Mouse (Mus musculus): Measurements from ENCODE around the gene Zfp512b. TPM values are rescaled to one million over a fixed set of nuclear protein-coding genes. Genes with fewer than 3 reads are reported as not detected.

Gene Zfp512b
- polyA plus RNA-seq, 1 experiment from 2014 or later, result 111 TPM

GRCm38 (mm10) chr2:181578790-181579618 is 13.6 kb downstream of the Zfp512b start:
- Histone ChIP-seq H3K4me1 (peaks cover 46% of the 10 kb centered on the region), H3K27me3 (replicated peaks) (no peaks in the 10 kb centered on the region), H3K9ac (no peak overlapping the region), H3K4me3 (no peak overlapping the region), H3K9me3 (no peaks in the 10 kb centered on the region), H3K27ac (no peak overlapping the region), H3K4me2 (no peak overlapping the region), H3K36me3 (replicated peaks) (peaks cover 10% of the 10 kb centered on the region; the same call in 1 of the 2 replicates)
- no peak for ATAC-seq (replicated peaks)
- WGBS, result 72% methylated on average over 5 of the region's 5 CpGs

DNA sequence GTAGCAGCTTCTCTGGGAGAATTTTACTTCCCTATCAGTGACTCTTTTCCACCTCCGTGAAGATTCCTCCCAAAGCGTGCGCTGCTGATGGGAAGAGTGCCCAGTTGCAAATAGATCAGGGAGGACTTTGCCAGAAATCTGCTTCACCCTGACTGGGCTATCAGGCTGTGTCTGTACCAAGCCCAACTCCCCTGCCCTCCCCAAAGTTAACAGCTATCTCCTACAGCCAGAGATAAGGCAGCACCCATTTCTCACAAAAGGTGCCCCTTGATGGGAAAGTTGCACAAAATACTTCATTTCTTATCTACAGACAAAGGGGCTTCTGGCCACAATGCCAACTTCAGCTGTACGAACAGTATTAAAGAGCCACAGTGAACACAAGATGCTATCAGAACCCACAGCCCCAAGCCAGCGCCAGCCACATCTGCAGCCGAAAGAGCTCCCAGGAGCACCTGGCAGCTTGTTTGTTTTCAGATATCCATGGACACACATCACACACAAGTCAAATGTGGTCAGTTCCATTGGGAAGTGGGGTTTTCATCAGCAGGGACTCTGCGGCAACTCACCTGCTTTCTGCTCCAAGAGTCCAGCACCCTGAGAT is 14.5 kb downstream of the Zfp512b start:
- no peak overlapping the region for H3K9ac ChIP-seq
- peaks cover 6% of the 10 kb centered on the region; the same call in 1 of the 2 replicates for H3K36me3 ChIP-seq (replicated peaks)
- no peak overlapping the region for H3K4me2 ChIP-seq
- no peak overlapping the region for H3K4me3 ChIP-seq
- no peak for ATAC-seq (replicated peaks)
- H3K4me1 ChIP-seq, result peaks cover 46% of the 10 kb centered on the region
- H3K27ac ChIP-seq, result no peak overlapping the region
- H3K27me3 ChIP-seq (replicated peaks), result no peaks in the 10 kb centered on the region
- no peaks in the 10 kb centered on the region for H3K9me3 ChIP-seq
- 82% methylated on average over 7 of the region's 7 CpGs for WGBS

DNA sequence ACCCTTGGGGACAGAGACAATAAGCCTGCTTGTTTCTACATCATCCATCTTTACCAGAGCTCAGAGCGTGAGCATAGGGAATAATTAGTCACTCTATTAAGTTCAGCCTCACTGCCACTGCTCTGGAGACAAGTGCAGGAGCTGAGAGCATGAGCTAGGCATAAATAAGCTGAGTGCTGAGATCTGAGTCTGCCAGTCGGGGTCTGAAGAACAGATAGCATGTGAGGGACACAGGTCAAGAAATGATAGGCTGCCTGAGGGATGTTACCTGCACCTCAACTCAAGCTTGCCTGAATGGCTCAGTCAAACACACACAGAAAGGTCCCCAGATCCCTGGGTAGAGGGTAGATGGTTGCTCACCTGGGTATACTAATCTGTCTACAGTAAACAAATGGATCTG is 15.5 kb downstream of the Zfp512b start:
- Histone ChIP-seq H3K4me1 (peaks cover 42% of the 10 kb centered on the region), H3K9ac (no peak overlapping the region), H3K36me3 (replicated peaks) (no peaks in the 10 kb centered on the region), H3K4me3 (no peak overlapping the region), H3K4me2 (no peak overlapping the region), H3K9me3 (no peaks in the 10 kb centered on the region), H3K27me3 (replicated peaks) (no peaks in the 10 kb centered on the region), H3K27ac (no peak overlapping the region)
- 71% methylated on average over 2 of the region's 2 CpGs for WGBS
- no peak for ATAC-seq (replicated peaks)

GRCm38 (mm10) chr2:181576613-181577012 is 16.0 kb downstream of the Zfp512b start:
- Histone ChIP-seq H3K27me3 (replicated peaks) (no peaks in the 10 kb centered on the region), H3K27ac (no peak overlapping the region), H3K9ac (no peak overlapping the region), H3K4me3 (no peak overlapping the region), H3K9me3 (no peaks in the 10 kb centered on the region), H3K4me2 (no peak overlapping the region), H3K36me3 (replicated peaks) (no peaks in the 10 kb centered on the region), H3K4me1 (peaks cover 37% of the 10 kb centered on the region)
- no peak for ATAC-seq (replicated peaks)
- WGBS, result 96% methylated on average over 2 of the region's 2 CpGs

- WGBS, result 94% methylated on average over 7 of the region's 7 CpGs
- Histone ChIP-seq H3K9ac (no peak overlapping the region), H3K36me3 (replicated peaks) (no peaks in the 10 kb centered on the region), H3K4me2 (no peak overlapping the region), H3K27ac (no peak overlapping the region), H3K27me3 (replicated peaks) (no peaks in the 10 kb centered on the region), H3K4me3 (no peak overlapping the region), H3K4me1 (peaks cover 28% of the 10 kb centered on the region), H3K9me3 (no peaks in the 10 kb centered on the region)
- no peak for ATAC-seq (replicated peaks)
These were observed 17.6 kb downstream of the Zfp512b start for GRCm38 (mm10) chr2:181574921-181575545.

- Histone ChIP-seq H3K4me1 (peaks cover 18% of the 10 kb centered on the region), H3K4me2 (no peak overlapping the region), H3K9me3 (no peaks in the 10 kb centered on the region), H3K27me3 (replicated peaks) (no peaks in the 10 kb centered on the region), H3K4me3 (no peak overlapping the region), H3K27ac (no peak overlapping the region), H3K9ac (no peak overlapping the region), H3K36me3 (replicated peaks) (no peaks in the 10 kb centered on the region)
- ATAC-seq (replicated peaks), result no peak
- WGBS, result 92% methylated on average over 9 of the region's 9 CpGs
These were observed 18.6 kb downstream of the Zfp512b start for GRCm38 (mm10) chr2:181573961-181574360.

GRCm38 (mm10) chr2:181572921-181573920 is 19.4 kb downstream of the Zfp512b start:
- Histone ChIP-seq H3K4me2 (no peak overlapping the region), H3K36me3 (replicated peaks) (no peaks in the 10 kb centered on the region)
- 93% methylated on average over 15 of the region's 15 CpGs for WGBS

DNA sequence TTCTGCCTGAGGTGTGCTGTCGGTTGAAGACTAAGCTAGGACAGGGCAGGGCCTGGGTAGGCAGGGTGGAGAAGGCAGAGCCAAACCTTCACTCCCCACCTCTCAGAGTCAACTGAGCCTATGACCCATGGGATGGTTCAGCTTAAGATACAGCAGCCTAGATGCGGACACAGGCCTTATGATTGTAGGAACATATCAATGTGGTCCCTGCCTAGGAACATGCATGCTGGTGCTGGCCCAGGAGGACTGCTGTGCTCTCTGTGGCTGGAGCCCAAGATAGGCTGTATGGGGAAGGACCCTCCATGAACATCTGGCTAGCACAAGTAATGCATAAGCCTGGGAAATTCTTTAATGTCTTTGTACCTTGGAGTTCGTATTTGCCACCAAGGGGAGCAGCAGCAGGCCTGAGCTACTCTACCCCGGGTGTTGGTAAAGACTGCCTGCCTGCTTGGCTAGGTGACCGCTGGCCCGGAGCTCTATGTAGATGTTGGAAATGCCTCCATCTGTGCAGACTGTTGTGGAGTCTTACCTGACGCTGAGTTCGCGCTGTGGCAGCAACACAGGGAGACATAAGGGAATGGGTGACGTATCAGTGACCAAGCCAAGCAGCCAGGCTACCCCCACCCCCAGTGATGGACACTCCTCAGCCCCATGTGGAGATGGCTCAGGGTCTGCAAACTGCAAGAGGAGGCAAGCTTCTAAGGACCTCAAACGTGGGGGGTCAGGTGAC is 20.5 kb downstream of the Zfp512b start:
- WGBS, result 92% methylated on average over 11 of the region's 11 CpGs
- no peak for ATAC-seq (replicated peaks)
- no peak overlapping the region for H3K9ac ChIP-seq
- no peaks in the 10 kb centered on the region for H3K27me3 ChIP-seq (replicated peaks)
- 0 out of 2 replicates have a peak, but pooled peaks cover 1% of the 10 kb centered on the region for H3K4me1 ChIP-seq
- H3K9me3 ChIP-seq, result no peaks in the 10 kb centered on the region
- H3K4me2 ChIP-seq, result no peak overlapping the region
- H3K36me3 ChIP-seq (replicated peaks), result no peaks in the 10 kb centered on the region
- H3K27ac ChIP-seq, result no peak overlapping the region
- H3K4me3 ChIP-seq, result no peak overlapping the region

More at GRCm38 (mm10) chr2:181572921-181573920, 19.4 kb downstream of the Zfp512b start:
- Histone ChIP-seq H3K27me3 (replicated peaks) (no peaks in the 10 kb centered on the region), H3K9me3 (no peaks in the 10 kb centered on the region), H3K4me1 (peaks cover 11% of the 10 kb centered on the region; the same call in 1 of the 2 replicates), H3K27ac (no peak overlapping the region), H3K9ac (no peak overlapping the region), H3K4me3 (no peak overlapping the region)
- ATAC-seq (replicated peaks), result no peak

DNA sequence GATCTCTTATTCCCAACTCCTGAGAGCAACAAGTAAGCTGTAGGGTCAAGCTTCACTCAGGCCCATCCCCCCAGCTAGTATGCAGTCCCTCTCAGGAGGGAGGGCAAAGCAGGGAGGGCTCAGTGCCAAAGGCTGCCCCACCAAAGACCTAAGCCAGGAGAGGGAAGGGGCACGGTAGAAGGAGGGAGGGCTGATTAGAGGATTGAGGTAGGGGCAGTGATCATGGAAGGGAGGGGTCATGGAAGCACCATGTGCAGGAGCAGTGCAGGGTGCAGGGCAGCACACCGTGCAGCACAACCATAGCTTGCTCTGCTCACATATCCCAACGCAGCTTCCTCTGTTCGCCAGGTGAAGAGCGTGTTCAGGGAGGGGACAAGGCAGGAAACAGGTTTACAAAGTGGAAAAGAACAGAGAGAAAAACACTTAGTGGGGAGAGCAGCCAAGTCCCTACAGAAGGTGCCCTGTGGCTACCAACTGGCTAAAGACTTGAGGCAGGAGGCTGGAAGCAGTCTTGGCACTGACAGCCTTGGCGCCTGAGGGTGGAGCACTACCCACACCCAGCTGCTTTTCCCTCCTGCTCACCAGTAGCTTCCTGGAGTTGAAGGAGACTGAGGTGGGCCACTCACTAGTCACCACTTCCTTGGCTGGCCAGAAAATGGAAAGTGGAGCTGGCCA is 21.5 kb downstream of the Zfp512b start:
- Histone ChIP-seq H3K36me3 (replicated peaks) (no peaks in the 10 kb centered on the region), H3K9ac (no peak overlapping the region), H3K4me3 (no peak overlapping the region), H3K9me3 (no peaks in the 10 kb centered on the region), H3K27ac (no peak overlapping the region), H3K4me2 (no peak overlapping the region), H3K27me3 (replicated peaks) (no peaks in the 10 kb centered on the region), H3K4me1 (no peaks in the 10 kb centered on the region)
- no peak for ATAC-seq (replicated peaks)
- 76% methylated on average over 6 of the region's 6 CpGs for WGBS

- Histone ChIP-seq H3K4me2 (no peak overlapping the region), H3K9me3 (no peaks in the 10 kb centered on the region), H3K4me1 (no peaks in the 10 kb centered on the region), H3K36me3 (replicated peaks) (no peaks in the 10 kb centered on the region), H3K27me3 (replicated peaks) (no peaks in the 10 kb centered on the region), H3K4me3 (no peak overlapping the region), H3K9ac (no peak overlapping the region), H3K27ac (no peak overlapping the region)
- 83% methylated on average over 8 of the region's 8 CpGs for WGBS
- ATAC-seq (replicated peaks), result no peak
These were observed 22.2 kb downstream of the Zfp512b start for GRCm38 (mm10) chr2:181570375-181570774.

DNA sequence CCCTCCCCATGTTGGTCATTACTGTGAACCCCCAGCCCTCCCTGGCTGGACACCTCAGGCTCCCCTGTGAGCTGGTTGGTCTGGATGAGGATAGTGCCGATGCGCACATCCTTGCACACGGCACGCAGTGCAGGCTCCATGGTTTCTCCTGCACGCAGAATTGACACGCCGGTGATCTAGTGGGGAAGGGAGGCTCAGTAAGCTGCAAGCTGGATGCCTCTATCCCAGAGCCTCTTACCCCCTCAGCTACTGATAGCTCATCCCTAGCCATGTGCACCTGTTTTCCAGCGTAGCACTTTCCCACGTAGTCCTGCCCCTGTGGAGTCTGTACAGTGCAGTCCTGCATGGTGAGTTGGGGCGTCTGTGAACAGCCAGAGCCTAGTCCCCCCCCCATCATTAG is 22.7 kb downstream of the Zfp512b start:
- Histone ChIP-seq H3K27me3 (replicated peaks) (no peaks in the 10 kb centered on the region), H3K9me3 (no peaks in the 10 kb centered on the region), H3K36me3 (replicated peaks) (no peaks in the 10 kb centered on the region), H3K27ac (no peak overlapping the region), H3K9ac (no peak overlapping the region), H3K4me2 (no peak overlapping the region), H3K4me3 (no peak overlapping the region), H3K4me1 (no peaks in the 10 kb centered on the region)
- no peak for ATAC-seq (replicated peaks)
- 95% methylated on average over 10 of the region's 10 CpGs for WGBS
